Mouse (Mus musculus) erythroblast, embryonic 14.5 days (primary cell): ENCODE results near the gene Zkscan4. TPM values are rescaled to one million over a fixed set of nuclear protein-coding genes. Genes with fewer than 3 reads are reported as not detected.
"Not testable (repeated sequence)": the region's sequence is repeated elsewhere in the genome, so short reads cannot be mapped to it uniquely, and the experiment has no call there.

Experiments
- H3K27me3 ChIP-seq: 2 replicates; pipeline ENCODE4 v1.6.1; 2012; ENCODE audit warnings: inconsistent platforms; ENCODE audit not compliant: control insufficient read depth
- H3K36me3 ChIP-seq: 2 replicates; pipeline ENCODE4 v1.6.1; 2012; ENCODE audit warnings: mild to moderate bottlenecking, inconsistent platforms; ENCODE audit not compliant: control insufficient read depth
- H3K4me1 ChIP-seq: 2 replicates; pipeline ENCODE4 v1.6.1; 2012; ENCODE audit warnings: inconsistent platforms; ENCODE audit not compliant: control insufficient read depth
- H3K4me3 ChIP-seq: replicated peaks from 2 replicates; pipeline ENCODE3; 2012; ENCODE audit warnings: moderate library complexity, mild to moderate bottlenecking, inconsistent platforms
- H3K9me3 ChIP-seq: 2 replicates; pipeline ENCODE4 v1.6.1; 2012; ENCODE audit warnings: low read length, inconsistent platforms, mixed read lengths; ENCODE audit not compliant: control insufficient read depth
- GATA1 ChIP-seq: IDR thresholded peaks from 2 replicates; pipeline ENCODE4 v1.6.1; 2012; ENCODE audit warnings: low read length, inconsistent platforms, mixed read lengths
- TAL1 ChIP-seq: IDR thresholded peaks from 3 replicates; pipeline ENCODE4 v1.6.1; 2012; ENCODE audit warnings: low read length, inconsistent platforms, mixed read lengths
- polyA plus RNA-seq: library from polyadenylated mRNA; stranded (reverse); fragments of >175 nt; gene quantifications from 2 replicates; pipeline ENCODE4 v1.2.3, GENCODE M21; 2012

Zkscan4 gene
- polyA plus RNA-seq, 1 experiment, result 0.01 TPM

GRCm38 (mm10) chr13:21456347-21456746 is 22.4 kb upstream of the Zkscan4 start:
- TF ChIP-seq GATA1 (no peak), TAL1 (no peak)
- H3K36me3 ChIP-seq, result peaks cover 2% of the 10 kb centered on the region; the same call in 1 of the 2 replicates
- peaks cover 16% of the 10 kb centered on the region for H3K4me1 ChIP-seq
- no peak overlapping the region for H3K4me3 ChIP-seq
- H3K9me3 ChIP-seq, result no peaks in the 10 kb centered on the region
- peaks cover 30% of the 10 kb centered on the region for H3K27me3 ChIP-seq

DNA sequence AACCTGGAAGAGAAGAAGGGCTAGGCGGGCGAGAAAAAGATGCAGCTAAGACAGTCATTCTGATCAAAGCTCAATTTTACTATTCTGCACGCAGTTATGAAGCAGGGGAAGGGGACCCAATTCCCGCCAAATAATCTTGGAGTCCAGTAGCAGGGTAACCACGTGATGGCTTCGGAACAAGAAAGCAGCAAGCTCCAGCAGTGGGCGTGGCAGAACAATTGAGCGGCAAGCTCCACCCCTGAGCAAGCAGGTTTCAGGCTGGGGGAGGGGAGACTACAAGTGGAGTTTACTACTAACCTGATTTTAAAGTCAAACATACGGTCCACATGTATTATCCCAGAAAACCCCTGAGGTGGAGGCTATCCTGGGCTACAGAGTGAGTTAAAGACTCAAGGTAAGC is 16.2 kb upstream of the Zkscan4 start:
- H3K4me3 ChIP-seq, H3K36me3 ChIP-seq, H3K9me3 ChIP-seq, H3K27me3 ChIP-seq: not testable (repeated sequence)
- H3K4me1 ChIP-seq, result peaks cover 11% of the 10 kb centered on the region

GRCm38 (mm10) chr13:21467336-21467735 is 11.4 kb upstream of the Zkscan4 start:
- H3K4me3 ChIP-seq, result peak overlapping the region; percentile 92
- peaks cover 55% of the 10 kb centered on the region for H3K4me1 ChIP-seq
- no peak for TF ChIP-seq GATA1
- TF ChIP-seq TAL1, result no peak
- peaks cover 3% of the 10 kb centered on the region; the same call in 1 of the 2 replicates for H3K27me3 ChIP-seq
- H3K36me3 ChIP-seq, result no peaks in the 10 kb centered on the region
- no peaks in the 10 kb centered on the region for H3K9me3 ChIP-seq

- H3K9me3 ChIP-seq, result no peaks in the 10 kb centered on the region
- no peaks in the 10 kb centered on the region for H3K36me3 ChIP-seq
- peak within 1 kb of the TSS; percentile 92 for H3K4me3 ChIP-seq
- H3K27me3 ChIP-seq, result peaks cover 3% of the 10 kb centered on the region; the same call in 1 of the 2 replicates
- H3K4me1 ChIP-seq, result peaks cover 61% of the 10 kb centered on the region
- TF ChIP-seq TAL1, result no peak
- no peak for TF ChIP-seq GATA1
Observed at GRCm38 (mm10) chr13:21468061-21469019, 10.4 kb upstream of the Zkscan4 start, which contains the start of gene Nkapl. Gene Nkapl (minus strand): TSS chr13:21468509.

DNA sequence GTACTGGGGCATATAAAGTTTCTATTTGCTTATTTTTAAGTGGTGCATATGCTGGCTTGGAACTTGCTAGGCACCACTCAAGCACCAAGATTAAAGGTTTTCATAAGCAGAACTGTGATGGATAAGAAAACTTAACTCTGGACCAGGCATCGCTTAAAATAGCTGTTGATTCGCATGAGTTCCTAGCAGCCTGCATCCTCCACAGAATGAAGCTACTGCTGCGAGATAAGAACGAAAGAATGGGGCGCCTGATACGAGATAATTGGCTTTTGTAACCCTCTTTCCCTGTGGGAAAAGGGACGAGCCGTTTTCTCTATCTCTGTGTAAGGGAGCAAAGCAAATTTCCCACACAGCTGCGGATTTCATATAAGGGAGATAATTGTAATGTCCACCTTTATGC is 9.6 kb upstream of the Zkscan4 start:
- Histone ChIP-seq H3K4me3 (peak overlapping the region; percentile 22), H3K36me3 (no peaks in the 10 kb centered on the region), H3K4me1 (peaks cover 64% of the 10 kb centered on the region), H3K27me3 (peaks cover 3% of the 10 kb centered on the region; the same call in 1 of the 2 replicates), H3K9me3 (no peaks in the 10 kb centered on the region)
- TF ChIP-seq TAL1 (no peak), GATA1 (no peak; the same call in 1 of the 2 replicates)

DNA sequence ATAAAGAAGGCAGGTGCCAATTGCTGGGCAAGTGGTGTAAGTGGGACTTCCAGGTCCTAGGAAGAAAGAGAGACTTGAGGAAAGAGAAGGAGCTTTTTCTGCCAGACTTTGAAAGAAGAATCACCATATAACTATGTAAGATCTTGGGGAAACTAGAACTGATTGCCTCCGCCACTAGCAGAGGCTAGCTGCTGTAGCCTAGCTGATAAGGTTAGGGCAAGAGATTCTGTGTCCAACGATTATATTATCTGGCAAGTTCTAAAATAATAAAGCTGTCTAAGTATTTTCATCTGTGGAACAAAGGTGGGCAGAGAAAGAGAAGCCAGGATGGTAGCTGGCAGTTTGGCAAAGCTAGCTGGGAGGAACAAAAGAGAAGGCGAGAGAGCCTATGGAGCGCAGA is 6.3 kb upstream of the Zkscan4 start:
- H3K9me3 ChIP-seq, result no peaks in the 10 kb centered on the region
- H3K27me3 ChIP-seq, result no peaks in the 10 kb centered on the region; the same call in 1 of the 2 replicates
- peak; percentile 25; the same call in 1 of the 2 replicates for TF ChIP-seq GATA1
- 0 out of 3 replicates have a peak, but pooled peaks have one; percentile 14 for TF ChIP-seq TAL1

GRCm38 (mm10) chr13:21486881-21487280 is 8.2 kb downstream of the Zkscan4 start:
- Histone ChIP-seq H3K4me3 (no peak overlapping the region), H3K4me1 (no peaks in the 10 kb centered on the region), H3K36me3 (no peaks in the 10 kb centered on the region), H3K9me3 (0 out of 2 replicates have a peak, but pooled peaks cover 2% of the 10 kb centered on the region), H3K27me3 (no peaks in the 10 kb centered on the region)
- no peak for TF ChIP-seq GATA1
- no peak for TF ChIP-seq TAL1

More for the DNA sequence above, 6.3 kb upstream of the Zkscan4 start:
- peak overlapping the region; percentile 40 for H3K4me3 ChIP-seq
- no peaks in the 10 kb centered on the region for H3K36me3 ChIP-seq
- H3K4me1 ChIP-seq, result peaks cover 60% of the 10 kb centered on the region

GRCm38 (mm10) chr13:21492847-21493246 is 14.1 kb downstream of the Zkscan4 start:
- TF ChIP-seq GATA1 (no peak), TAL1 (no peak)
- H3K4me1 ChIP-seq, result no peaks in the 10 kb centered on the region
- H3K4me3 ChIP-seq, result no peak overlapping the region
- no peaks in the 10 kb centered on the region for H3K27me3 ChIP-seq
- no peaks in the 10 kb centered on the region for H3K36me3 ChIP-seq
- no peaks in the 10 kb centered on the region for H3K9me3 ChIP-seq

DNA sequence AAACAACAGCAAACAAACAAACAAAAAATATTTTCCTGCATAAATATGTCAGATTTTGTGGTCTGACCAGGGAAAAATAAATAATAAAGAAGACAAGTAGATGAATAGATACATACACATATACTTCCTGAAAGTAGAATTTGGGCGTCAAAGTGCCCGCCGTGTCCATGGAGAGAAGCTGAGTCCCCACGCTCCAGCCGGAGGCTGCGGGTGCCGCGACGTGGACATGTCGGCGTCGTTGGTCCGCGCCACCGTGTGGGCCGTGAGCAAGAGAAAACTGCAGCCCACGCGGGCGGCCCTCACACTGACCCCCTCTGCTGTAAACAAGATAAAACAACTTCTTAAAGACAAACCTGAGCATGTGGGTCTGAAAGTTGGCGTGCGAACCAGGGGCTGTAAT is 16.4 kb downstream of the Zkscan4 start, which contains the start of gene AK157302:
TSS of gene AK157302 (plus strand) at position 144 of the 400 bp plus-strand sequence.
- Histone ChIP-seq H3K9me3 (no peaks in the 10 kb centered on the region), H3K36me3 (no peaks in the 10 kb centered on the region), H3K27me3 (peaks cover 2% of the 10 kb centered on the region; the same call in 1 of the 2 replicates), H3K4me1 (no peaks in the 10 kb centered on the region), H3K4me3 (no peak within 1 kb of the TSS)
- TF ChIP-seq GATA1, result no peak
- TF ChIP-seq TAL1, result no peak

GRCm38 (mm10) chr13:21501182-21501581 is 22.5 kb downstream of the Zkscan4 start, which contains the start of gene Gm11273:
Gene Gm11273 (minus strand): TSS chr13:21501418.
- H3K36me3 ChIP-seq, H3K9me3 ChIP-seq, H3K4me3 ChIP-seq, H3K27me3 ChIP-seq, H3K4me1 ChIP-seq: not testable (repeated sequence)
